Mouse (Mus musculus): ENCODE results near the gene Man1c1.

The Man1c1 gene

DNA sequence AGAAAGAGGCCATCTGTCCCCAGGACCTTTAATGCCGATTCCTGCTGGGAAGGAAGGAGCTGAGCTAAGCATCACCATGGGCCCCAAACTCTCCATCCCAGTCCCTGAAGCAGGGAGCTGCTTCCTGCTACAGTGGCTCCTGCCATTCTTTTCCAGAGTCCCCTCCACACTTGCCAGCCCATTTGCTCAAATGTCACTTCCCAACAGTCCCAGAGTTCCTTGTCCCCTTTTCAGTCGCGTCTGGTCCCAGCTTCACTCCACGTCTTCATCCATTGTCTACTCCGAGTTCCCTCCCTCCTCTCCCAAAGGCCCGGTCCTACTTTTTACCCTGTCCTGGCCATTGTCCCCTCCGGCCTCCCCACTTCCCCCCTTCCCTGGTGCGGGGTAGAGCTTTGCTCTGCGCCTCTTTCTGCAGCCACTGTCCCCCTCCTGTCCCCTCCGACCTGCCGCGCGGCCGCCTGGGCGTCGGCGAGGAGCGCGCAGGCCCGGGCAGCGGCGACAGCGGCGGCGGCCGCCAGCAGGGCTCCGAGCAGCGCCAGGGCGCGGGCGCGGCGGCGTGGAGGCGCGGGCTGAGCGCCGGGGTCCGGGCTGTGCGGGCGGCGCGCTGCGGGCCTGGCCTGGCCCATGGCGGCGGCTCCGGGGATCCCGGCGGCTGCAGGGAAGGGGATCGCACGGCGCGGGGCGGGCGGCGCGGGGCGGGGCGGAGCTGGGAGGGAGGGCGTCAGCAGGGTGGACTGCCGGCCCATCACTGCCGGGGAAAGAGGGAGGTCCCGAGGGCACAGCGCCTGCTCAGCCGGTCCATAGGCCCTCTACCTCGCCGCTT is 152.4 kb downstream of the Man1c1 start, which contains the start of gene Selenon:
Gene Selenon, minus strand, starts transcription at position 673 of the 823 bp plus-strand sequence.
- DNase-seq (ENCODE audit: low spot score in 2 of 2): peak; percentile 37 to 51

- DNase-seq (ENCODE audit: low spot score in 2 of 2): no peak
Observed at GRCm38 (mm10) chr4:134549899-134550298, 154.2 kb downstream of the Man1c1 start.

DNA sequence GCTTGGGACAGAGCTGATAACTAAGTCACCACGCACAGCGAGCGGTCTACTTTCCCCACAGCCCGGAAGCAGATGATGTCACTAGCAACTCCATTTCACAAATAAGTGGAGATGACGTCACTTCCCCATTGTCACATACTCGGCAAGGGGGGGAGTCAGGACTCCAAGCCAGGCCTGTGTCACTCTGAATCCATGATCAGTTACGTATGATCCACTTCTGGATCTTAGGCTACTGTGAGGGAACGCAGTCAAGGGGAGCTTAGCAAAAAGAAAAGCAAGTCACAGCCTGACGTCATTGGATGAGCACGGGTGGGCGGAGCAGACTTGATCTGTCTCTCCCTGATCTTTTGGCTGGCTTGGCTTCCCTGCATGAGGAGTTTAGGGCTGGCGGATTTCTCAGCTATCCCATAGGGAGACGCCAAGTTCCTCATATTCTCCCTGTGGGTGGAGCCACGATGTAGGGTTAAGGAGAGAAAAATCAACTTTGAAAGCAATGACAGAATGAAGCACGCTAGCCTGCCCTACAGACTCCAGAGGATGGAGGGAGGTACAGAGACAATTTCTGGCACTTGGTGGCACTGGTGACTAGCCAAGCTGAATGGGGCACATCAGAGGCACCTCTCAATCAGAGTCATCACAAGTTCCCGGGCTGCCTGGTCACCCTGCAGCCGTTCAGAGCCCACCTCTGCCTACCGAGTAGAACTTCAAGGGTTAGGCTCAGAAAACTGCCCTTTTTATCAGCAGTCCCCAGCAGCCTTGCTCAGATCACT is 155.7 kb downstream of the Man1c1 start:
- peak in 1 of 2 experiments; percentile 27 for DNase-seq (ENCODE audit: low spot score in 2 of 2)

GRCm38 (mm10) chr4:134546814-134547705 is 157.0 kb downstream of the Man1c1 start:
- no peak for DNase-seq (ENCODE audit: low spot score in 2 of 2)

- peak; percentile 95 to 96 for DNase-seq (ENCODE audit: low spot score in 2 of 2)
Observed at GRCm38 (mm10) chr4:134543261-134543660, 160.8 kb downstream of the Man1c1 start.

DNA sequence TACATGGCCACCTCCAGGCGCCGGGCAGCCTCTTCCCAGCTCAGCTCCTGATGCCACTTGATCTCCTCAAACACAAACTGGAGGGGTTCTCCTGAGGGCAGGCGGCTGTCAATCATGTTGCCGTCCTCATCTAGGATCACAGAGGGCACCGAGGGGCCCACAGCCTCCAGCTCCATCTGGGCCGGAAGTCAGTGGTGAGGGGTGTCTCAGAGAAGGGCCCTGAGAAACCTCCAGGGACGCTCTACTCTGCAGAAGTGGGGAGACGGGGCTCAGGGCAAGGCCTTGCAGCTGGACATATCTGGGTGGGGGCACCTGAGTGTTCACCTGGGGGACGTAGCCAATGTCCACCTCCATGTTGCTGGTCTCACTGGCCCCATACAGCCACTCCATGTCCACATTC is 161.4 kb downstream of the Man1c1 start:
- DNase-seq (ENCODE audit: low spot score in 2 of 2): no peak

- no peak for DNase-seq (ENCODE audit: low spot score in 2 of 2)
Observed at GRCm38 (mm10) chr4:134538997-134539580, 165.0 kb downstream of the Man1c1 start.

GRCm38 (mm10) chr4:134535787-134536151 is 168.3 kb downstream of the Man1c1 start:
- DNase-seq (ENCODE audit: low spot score in 2 of 2): peak in 1 of 2 experiments; percentile 56

- DNase-seq (ENCODE audit: low spot score in 2 of 2): peak; percentile 96 to 97
Observed at GRCm38 (mm10) chr4:134534932-134535786, 168.9 kb downstream of the Man1c1 start, which contains the start of gene Mtfr1l. TSS of gene Mtfr1l (minus strand) at chr4:134535387.

DNA sequence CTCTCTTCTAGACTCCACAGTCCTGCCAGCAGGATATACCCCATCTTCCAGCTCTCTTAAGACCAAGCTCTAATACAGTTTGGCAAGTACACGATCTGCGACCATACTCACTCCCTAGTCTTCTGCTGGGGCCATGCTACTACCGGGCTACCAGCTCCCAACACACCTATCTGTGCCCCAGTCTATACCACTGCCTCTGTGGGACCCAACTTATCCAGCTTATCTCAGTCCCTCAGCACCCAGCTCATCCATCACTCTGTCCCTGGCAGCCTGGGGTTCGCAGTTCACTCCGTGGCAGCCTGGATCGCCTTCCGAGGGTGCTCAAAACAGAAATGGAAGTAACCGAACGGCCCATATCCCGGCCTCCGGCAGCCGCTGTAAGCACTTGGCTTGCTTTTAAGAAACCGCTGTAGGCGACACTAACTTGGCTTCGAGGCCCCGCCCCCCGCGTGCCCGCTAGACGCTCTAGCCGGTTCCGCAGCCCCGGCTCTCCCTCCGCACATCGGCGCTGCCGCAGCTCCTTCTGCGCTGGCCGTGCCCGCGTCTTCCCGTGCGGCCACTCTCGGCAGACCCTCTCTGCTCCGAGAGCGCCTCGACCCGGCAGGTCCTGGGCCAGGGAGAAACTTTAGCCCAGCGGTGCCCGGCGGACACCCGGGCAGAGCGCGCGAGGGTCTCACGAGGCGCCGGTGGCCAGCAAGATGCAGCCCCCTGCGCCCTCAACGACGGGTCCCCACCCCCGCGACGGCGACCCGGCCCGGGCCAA is 169.8 kb downstream of the Man1c1 start:
- peak in 1 of 2 experiments; percentile 47 for DNase-seq (ENCODE audit: low spot score in 2 of 2)

DNA sequence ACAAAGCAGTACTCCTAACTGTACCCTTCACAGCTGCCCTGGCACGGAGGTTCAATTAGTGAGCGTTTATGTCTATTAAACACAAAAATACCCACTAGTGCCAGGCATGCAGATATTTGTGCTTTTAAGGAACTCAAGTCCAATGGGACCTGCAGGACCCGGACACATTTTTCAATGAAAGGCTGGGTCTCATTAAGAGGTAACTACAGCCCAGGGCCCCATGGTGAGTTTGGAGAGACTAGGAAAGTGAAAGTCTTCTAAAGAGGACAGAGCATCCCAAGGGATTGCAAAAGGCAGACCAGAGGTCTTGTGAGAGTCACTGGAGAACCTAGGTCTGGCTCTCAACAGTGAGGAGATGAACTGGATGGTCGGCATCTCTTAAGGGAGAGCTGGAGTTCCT is 170.7 kb downstream of the Man1c1 start:
- DNase-seq (ENCODE audit: low spot score in 2 of 2): no peak

GRCm38 (mm10) chr4:134532928-134533327 is 171.2 kb downstream of the Man1c1 start:
- DNase-seq (ENCODE audit: low spot score in 2 of 2): no peak

DNA sequence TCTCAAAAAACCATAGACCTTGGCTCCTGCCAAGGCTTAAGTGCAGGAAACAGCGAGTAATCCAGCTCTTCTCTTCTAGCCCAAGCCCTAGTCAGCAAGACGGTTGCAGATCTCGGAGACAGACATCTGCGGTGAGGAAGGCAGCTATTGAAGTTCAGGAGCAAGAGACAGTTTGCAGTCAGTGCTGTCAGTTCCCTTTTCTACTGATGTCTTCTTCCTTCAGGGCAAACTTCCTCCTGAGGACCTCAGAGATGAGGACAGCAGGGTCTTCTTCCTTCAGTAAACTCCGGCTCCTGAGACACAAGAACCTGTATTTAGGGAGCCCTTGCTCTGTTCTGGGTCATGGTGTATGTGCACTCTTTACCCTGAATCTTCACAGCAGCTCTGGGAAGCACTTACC is 177.9 kb downstream of the Man1c1 start:
- DNase-seq (ENCODE audit: low spot score in 2 of 2): no peak

DNA sequence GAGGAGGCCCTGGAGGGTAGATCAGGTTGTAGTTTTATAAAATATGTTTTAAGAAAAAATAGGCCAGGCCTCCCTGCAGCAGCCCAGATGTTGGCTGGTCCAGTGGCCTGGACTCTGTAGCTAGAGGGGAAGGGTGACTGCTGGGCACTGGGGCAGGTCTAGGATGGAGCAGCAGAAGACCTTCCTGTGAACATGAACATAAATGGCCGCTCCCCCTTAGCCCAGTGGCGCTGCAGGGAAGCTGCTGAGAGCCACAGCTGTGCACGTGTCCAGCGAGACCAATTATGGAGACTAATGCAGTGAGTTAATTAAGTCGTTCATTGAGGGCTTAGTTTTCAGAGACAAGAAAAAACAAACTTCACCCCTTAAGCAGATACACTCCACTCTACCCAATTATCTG is 178.3 kb downstream of the Man1c1 start:
- no peak for DNase-seq (ENCODE audit: low spot score in 2 of 2)

DNA sequence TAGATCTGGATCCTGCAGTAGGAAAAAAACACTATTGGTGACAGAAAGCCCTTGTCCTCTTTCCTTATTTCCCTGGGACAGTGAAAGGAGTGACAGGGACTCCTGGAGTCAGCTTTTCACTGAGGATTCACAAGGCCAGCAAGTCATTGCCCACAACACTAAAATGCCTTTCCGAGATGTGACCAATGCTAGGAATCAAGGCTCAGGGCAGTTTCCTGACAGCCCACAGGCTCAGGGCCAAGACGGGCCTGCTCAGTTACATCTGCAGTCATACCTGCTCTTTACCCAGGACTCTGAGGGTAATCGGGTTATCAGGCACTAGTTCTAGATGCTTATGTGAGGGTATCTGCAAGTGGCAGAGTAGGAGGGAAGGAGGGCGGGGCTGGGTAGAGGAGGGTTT is 180.6 kb downstream of the Man1c1 start:
- no peak for DNase-seq (ENCODE audit: low spot score in 2 of 2)

GRCm38 (mm10) chr4:134519281-134519680 is 184.8 kb downstream of the Man1c1 start:
- no peak for DNase-seq (ENCODE audit: low spot score in 2 of 2)

DNA sequence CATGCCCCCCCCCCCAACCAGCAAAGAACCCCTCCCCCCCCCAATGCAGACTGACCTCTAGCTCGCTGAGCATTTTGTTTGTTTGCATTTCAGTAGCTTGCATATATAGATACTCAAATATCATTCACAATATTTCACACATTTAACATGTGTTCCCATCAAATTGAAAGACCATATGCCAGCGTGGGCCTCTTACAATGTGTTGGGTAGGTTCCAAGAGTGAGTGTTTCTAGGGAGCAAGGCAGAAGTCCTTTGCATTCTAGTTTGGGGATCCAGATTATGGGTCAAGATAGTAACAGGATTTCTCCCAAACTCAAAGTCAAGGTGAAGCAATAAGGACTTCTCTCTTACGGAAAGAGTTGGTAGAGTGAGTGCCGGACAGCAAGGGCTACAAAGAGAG is 185.5 kb downstream of the Man1c1 start:
- peak in 1 of 2 experiments; percentile 40 for DNase-seq (ENCODE audit: low spot score in 2 of 2)

DNA sequence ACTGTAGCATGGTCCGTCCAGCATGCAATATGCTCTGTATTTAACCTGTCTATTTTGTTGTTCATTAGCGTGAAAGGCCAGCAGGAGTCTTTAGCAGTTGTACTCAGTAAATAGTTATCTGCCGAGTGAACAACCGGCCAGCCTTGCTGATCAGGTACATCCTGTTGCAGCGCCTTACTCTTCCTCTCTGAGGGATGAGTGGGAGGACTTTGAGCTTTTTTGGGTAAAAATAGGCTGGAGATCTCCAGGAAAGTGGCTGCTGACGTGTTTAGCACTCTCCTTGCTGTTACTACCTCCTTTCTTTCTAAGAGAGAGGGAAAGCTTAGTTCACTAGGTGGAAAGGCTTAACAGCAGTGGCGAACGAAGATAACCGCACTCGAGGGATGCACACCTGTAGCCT is 186.4 kb downstream of the Man1c1 start:
- DNase-seq (ENCODE audit: low spot score in 2 of 2): peak; percentile 48 to 59

DNA sequence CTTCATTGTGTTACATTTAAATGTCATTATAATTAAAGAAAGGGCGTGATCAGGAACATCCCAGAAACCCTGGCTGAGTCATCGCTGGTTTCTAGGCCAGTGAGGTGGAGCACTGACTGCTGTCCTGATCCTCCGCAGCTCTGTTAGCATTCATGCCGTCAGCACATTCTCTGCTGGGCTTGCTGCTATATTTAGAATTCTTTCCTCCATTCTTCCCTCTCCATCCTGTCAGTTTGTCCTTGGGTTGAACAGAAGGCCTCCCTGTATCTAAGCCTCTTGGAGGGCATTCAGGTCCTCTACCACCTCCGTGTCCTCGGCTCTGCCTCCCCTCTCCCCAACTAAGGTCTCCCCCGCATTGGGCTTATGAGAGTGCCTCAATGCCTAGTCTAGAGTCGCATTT is 187.1 kb downstream of the Man1c1 start:
- peak; percentile 55 to 56 for DNase-seq (ENCODE audit: low spot score in 2 of 2)

GRCm38 (mm10) chr4:134515614-134516013 is 188.5 kb downstream of the Man1c1 start:
- no peak for DNase-seq (ENCODE audit: low spot score in 2 of 2)

Data from frontal cortex, postnatal 36 days (tissue).